Mouse (Mus musculus) CD4-positive helper T cell, adult 2 months (primary cell): Measurements from ENCODE around the gene Unc93b1.
A peak's percentile ranks its signal among the peaks of the same experiment; 100 is the strongest.

Experiments
- DNase-seq: peaks from one replicate; pipeline ENCODE4 v3.0.0-alpha.2; 2012; ENCODE audit warnings: low read depth, missing footprints, low spot score

Unc93b1 gene

DNA sequence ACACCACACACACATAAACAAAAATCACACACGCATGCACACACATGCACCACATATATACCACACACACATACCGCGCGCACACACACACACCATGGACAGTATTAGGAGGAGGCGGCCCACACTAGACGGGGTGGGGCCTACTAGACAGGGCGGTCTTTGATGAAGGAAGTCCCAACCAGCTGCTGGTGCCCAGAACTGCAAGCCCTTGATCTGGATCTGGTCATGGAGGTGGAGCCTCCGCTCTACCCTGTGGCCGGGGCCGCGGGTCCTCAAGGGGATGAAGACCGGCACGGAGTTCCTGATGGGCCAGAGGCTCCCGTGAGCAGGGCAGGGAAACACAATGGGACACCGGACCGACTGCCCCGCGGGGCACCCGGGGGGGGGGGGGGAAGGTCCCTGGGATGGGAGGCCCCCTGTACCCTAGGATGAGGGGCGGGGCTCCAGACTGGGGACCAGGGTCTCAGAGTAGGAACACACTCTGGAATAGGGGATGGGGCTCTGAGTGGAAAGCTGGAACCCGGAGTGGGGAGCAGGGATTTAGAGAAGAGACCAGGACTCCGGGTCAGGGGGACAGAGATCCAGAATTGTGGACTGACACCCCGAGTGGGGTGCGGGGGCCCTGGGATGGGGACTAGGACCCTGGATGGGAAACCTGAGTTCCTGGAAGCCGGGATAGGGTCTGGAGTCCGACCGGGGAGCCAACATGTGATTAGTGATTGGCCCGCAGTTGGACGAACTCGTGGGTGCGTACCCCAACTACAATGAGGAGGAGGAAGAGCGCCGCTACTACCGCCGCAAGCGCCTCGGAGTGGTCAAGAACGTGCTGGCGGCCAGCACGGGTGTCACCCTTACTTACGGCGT is at the start of gene Unc93b1:
Unc93b1 (plus strand) TSS at position 155 of the 864 bp plus-strand sequence.
- peak; percentile 80 for DNase-seq

DNA sequence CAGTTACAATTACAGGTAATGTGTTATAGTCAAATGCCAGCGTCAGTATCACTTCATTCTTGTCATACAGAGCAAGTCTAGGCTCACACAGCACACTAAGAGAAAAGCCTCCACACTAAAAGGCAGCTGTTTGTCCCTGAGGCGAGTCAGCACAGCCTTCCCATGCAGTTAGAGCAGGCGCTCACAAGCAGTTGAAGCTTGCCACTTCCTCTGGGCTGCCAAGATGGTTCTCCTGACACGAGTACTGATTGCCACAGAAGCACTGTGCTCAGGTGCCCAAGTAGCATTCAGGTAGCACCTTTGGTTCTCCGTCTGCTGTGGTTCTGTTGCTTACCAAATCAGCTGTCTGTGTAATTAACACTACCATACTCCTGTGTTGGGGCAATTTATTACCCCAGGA is 45.9 kb upstream of the Unc93b1 start:
- no peak for DNase-seq

DNA sequence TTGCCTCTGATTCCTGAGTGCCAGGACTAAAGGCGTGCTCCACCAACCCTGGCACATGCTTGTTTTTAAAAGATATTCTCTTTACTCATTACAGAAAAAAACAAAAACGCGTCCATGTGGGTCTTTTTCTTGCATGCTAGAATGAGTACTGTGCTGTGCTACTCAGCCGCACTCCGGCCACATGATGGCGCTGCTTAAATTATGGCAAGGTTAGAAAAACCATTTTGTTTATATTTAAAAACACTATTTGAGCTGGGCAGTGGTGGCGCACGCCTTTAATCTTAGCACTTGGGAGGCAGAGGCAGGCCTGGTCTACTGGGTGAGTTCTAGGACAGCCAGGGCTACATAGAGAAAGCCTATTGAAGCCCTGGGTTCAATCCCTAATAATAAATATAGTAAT is 44.8 kb upstream of the Unc93b1 start:
- peak; percentile 48 for DNase-seq

DNA sequence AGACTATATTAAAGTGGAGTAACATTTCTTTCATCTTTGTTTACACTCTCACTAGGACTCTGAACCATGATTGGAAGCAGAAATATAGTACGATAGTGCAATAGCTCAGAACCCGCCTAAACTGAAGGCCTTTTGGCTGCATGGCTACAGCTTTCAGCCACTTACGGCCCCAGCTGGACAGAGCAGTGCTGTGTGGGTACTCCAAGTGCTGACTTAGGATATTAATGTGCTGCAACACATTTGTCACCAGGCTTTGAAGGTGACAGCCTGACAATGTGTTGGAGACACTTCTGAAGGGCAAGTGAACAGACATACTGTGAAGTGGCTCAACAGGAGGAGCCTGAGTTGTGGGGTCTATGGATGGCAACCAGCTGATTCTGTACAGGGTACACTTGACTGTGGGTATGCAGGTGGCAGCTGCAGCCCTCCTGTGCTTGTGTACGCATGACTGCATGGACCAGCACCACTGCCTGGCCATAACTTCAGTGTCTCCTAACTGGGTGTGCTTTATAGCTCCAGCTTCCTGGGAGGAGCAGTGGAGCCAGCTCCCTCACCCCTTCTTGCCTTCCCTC is 41.4 kb upstream of the Unc93b1 start:
- DNase-seq: no peak

DNA sequence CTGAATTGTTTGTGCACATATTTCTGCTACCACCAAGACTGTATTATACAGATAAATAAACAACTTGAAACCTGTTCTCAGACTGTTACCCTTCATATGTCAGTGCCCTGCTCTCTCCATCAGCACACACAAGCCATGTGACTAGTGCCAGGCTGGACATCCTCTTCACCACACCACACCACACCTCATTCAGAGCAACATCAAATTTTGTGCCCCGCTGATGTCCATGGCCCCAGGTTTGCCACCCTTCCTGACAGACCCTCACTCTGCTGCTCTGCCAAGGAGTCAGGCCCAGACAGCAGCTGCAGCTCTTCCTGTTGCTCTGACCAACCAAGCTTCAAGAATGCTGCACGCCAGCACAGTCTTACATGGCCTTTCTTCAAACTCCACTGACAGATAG is 40.7 kb upstream of the Unc93b1 start:
- no peak for DNase-seq

DNA sequence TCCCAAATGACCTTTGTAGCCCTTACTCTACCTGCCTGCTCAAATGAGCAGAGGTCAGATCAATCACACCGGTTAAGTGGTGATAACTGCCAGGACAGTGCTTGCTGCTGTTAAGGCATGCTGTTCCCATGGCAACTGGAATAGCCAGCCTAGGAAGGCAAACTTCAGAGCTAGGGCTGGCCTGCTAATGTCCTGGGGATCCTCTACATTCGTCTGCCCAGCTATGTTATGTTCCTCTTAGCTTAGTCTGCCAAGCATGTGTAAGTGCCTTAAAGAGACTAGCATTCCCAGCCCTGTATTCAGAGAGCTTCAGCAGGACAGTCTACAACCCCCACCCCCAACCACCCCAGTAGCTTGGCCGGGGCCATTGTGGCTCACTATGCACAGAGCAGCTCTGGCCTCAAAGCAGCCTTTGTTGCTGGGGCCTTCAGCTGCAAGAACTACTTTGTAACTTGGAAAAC is 39.8 kb upstream of the Unc93b1 start:
- DNase-seq: no peak

DNA sequence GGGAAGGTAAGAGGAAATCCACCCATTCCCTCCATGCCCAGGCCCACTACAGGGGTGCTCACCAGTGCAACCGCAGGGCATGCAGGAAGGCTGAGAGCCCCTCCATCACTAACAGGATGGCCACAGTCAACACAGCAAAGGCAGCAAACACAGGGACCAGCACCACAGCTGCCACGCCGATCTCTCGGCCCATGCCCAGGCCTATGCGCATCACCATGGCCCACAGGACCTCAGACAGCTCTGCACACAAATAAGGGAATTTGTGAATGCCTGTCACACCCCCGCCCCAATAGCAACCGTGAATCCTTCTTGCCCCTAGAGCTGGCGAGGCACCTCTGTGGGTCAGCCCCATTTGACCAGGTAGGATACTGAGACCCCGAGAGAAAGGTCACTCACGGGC is 38.8 kb upstream of the Unc93b1 start:
- no peak for DNase-seq

DNA sequence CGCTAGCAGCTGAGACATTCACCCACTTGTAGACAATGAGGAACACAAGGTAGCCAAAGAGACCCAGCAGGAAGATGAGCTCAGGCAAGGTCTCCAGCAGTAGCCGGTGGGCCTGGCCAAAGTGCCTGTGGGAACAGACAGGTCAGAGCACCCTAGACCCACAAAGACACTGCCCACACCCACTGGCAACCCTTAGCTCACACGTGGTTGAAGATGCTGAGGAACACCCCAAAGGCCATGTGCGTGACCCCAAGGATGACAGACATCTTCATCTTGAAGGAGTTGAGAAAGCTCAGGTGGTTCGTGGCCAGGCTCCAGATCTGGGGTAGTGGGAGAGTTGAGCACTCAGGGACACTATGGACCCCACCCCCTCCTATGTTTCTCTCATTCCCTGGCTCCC is 37.4 kb upstream of the Unc93b1 start:
- no peak for DNase-seq

DNA sequence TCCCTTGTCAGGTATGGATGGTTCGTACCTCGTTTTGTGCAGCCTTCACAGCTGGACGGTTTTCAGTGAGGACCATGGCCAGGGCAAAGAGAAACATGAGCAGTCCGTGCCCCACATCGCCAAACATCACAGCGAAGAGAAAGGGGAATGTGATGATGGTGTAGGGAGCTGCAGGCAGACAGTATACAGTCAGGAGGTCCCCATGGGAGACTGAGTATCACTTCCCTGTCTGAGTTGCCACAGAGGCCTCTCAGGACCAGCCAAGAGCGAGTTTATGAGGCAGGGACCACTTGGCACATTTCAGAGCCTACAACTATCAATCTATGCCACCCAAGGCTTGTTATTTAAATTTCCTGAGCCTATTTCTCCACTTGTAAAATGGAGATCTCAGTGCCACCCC is 36.0 kb upstream of the Unc93b1 start:
- no peak for DNase-seq

DNA sequence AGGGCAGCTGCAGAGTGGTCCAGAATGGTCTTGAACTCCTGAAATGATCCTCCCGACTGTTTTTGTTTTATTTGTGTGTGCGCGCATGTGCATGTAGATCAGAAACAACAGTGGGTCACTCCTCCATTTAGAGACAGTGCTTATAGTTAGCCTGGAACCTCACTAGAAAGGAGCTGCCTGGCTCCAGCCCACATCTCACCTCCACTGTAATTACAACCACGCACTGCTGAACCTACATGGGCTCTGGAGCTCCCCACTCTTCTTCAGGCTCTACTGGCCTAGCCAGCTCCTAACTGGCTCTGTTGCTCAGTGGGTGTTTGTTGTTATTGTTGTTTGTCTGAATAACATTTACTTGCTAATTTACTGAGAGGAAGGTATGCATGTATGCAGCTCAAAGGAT is 35.4 kb upstream of the Unc93b1 start:
- DNase-seq: no peak

DNA sequence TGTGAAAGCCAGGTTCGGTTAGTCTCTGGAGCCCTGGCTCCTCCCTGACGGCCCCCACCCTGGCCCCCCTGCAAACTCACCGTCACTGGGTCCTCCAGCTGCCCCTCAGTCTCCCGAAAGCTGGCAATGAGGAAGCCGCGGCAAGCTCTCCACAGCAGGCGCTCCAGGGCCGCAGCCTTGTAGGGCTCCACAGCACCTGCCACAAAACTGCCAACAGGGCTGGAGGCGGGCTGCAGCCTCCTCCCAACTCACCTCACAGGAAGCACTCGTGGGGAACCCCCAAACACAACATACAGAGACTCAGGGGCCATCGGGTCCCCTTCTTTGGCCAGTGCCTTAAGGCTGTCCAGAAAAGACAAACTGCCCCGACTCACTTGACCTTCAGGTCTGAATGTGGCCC is 32.0 kb upstream of the Unc93b1 start:
- DNase-seq: no peak

DNA sequence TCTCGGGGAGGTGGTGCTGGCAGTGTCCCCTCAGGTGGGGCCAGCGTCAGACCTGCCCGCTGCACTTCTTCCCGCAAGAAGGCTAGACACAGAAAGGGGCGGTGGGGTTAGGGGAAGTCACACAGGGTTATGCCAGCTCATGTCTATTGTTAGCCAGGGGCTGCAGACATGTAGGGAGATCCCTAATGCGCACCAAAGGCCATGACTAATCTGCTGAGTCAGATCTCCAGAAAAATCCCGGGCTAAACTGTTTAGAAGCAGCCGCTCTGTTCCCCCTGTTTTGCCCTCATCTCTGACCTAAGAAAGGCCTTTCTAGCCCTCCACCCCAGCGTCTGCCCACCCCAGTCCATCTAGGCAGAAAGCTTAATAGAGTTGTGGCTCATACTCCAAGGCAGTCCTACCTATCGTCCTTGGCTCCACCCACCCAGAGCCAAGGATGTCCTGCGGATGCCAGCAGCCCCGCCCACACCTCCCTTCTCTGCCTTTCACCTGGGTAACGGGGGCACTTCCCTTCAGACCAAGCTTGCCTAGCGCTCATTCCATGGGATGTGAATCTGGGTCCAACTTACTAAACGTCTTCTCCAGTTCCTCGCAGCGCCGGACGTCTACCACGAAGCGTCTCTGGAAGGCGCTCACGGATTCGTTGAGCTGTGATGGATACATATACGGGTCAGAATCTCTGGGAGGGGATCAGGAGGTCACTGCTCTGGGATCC is 31.2 kb upstream of the Unc93b1 start:
- DNase-seq: no peak

DNA sequence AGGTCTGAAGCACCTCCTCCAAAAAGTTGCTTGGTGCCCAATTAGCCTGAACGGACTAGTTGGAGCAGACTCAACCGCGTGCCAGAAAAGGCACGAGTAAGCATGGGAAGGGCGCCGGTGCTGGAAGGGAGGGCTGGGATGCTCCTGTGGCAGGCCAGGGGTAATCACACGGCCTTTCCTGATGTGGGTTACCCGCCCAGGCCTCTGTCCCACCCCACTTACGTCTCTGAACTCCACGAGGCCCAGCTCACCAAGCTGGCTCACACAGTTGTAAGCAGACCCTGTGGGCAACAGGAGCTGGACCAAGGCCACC is 30.7 kb upstream of the Unc93b1 start:
- DNase-seq: no peak

DNA sequence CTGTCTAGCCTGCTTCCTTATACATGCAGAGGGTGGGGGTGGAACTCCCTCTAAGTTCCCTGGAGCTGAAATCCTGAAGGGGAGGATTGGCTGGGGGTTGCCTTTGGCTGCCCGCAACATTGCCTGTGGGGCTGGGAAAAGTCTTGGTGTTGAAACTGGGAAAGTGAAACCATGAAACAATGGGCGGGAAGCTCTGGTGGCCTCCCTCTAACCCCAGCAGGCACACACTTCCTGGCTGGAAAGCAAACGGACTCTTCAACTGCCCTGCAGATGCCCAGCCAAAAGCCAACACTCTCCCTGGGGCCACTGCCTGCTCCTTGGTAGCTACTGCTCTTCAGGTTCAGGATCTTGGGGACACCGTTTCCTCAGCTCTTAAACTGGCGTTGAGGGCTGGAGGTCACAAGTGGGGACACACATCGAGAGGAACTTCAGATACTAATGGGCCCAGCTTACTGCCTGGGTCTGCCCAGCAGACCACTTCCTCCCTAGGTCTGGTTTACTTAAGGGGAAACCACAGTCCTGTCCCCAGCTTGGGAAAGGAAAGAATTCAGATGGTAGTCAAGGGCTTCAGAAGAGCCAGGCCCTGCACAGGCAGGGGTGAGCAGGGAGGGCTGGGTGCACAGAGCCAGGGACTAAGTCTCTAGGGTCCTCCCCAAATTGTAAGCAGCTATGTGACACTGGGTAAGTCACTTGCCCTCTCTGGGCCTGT is 29.6 kb upstream of the Unc93b1 start:
- peak; percentile 30 for DNase-seq

DNA sequence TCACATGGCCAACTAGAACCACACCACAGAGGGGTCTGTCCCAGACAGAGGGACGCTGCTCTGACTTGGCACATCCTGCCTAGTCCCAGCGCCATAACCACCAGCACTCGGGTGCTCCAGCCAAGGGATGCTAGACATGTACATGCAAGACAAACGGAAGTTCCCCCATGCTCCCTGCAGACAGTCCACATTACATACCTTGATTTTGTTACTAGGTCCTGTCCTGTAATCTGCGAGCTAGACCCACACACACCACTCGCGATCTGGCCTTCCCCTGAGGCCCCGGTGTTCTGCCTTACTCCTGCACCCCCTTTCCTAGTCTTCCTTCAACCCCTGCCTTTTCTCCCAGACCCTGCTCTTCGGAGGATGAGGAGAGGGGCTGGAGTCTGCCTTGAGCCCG is 28.7 kb upstream of the Unc93b1 start:
- DNase-seq: peak; percentile 46

DNA sequence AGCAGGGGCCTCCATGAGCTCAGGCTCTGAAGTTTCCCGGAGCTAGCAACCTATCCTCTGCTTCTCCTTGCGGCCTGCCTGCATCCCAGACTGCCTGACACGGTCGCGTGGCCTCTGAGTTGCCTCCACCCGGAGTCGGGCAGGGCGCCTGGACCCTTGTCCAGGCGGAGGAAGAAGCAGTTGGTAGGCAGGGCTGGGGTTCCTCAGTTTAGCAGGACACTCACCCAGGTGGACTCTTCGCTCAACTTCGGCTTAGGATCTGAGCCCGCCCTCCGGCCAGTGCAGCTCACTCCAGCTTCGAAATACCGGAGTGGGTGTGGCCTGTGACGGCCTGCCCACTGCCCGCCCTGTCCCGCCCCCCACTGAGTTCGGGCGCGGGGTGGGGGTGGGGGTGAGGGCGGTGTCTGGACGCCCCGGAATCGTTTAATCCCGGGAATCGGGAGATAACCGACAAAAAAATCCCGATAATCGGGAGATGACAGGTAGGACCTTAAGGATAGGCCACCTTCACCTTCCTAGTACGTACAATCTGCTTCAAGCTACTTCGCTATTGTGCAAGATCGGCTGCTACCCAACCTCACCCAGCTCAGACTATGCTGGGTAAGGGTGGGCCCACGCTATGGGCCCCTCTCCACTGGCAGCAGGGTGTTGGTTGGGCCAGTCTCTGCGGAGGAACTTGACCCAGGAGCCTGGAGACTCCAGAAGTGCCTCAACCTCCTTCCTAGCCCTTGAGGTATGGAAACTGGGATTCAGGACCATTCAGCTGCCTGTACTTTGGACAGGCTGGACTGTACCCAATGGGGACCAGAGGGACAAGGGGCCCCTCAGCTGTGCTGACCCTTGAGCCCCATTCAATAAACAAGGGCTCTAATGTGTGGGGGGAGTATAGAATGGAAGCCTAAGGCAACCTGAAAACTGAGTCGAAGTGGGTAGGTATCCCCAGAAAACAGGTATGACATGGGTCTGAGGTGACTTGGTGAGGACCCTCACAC is 27.9 kb upstream of the Unc93b1 start, which contains the start of gene Tcirg1:
Tcirg1 (minus strand) TSS at position 339 of the 992 bp plus-strand sequence.
- DNase-seq: peak; percentile 82

DNA sequence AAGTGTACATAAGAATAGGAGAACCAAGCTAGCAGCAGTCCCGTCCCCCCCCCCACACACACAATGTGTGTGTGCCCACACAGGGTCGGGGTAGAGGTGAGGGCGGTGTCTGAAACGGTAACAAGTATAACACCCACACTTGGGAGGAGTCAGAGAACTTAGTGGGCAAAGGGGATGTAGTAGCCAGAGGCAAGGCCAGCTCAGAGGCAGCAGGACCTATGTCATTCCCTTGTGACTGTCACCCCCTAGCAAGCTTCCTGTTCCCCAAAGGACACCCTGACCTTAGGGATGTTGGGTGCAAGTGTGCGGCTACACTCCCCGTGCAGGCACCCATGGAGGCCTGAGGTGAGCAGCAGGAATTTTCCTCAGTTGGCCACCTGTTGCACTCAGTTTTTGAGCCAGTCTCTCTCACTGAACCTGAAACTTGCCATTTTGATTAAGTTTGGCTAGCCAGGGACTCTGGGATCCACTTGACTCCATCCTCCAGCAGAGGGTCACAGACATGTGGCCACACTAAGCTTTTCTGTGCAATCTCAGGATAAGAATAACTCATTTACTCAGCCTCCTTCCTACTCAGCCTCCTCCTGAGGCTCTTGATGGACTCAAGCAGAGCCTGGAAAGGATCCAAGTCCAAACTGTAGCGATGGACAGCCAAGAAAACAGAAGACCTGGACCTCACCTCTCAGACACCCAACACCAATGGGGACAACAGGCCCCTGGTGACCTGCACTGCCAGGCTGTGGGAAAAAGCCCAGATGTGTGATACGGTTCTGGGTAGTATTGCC is 26.9 kb upstream of the Unc93b1 start:
- no peak for DNase-seq

DNA sequence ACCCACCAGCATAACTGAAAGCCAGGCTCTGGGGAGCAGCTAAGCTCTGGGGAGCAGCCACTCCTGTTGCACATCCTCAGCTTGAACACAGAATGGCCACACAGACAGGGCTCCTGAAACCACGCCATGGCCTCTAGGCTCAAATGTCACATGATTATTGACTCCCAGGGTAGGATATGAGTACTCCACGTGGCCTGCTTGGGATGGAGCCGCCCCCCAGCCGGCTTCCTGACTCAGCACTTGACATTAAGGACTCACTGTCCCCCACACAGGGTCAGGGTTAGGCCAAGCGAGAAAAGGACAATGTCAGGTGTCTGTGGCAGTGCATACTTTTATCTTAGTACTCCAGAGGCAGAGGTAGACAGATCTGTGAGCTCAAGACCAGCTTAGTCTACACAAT is 24.8 kb upstream of the Unc93b1 start:
- DNase-seq: no peak

DNA sequence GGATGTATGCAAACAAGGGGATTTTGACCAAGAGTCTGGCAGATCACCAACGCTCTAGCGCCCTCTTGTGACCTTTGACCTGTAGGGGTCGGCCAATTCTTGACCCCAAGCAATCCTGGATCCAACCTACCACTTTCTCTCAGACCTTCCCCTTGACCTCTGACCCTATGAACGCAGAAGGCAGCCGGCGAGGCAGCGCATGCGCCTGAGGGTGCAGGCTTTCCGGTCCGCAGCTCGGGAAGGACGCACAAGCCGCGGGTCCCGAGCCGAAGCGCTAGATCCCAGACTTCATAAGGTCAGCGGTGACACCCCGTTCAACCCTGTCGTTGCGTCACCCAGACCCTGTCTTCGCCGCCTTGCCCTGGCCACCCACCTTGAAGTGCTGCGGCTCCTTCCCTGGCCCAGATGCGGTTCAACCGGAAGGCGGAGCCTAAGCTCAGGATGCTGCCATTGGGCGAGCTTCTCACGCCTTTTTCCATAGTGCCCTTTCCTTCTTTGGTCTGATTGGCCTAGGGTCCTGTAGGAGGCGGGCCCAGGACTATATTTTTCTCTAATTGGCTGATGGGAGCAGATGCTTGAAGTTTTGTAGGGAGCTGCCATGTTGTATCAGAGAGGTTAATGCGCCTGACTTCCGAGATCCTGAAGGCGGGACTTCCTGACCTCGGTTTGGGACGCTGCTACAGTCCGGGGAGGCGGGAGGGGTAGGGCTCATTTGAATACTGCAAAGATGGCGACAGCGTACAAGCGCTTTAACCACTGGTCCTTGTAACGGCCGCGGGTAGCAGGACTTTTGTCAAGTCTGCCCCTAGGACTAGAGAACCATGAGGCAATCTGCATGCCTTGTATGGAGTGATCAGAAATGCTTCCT is 22.4 kb upstream of the Unc93b1 start, which contains the start of gene Ndufs8:
Ndufs8 (minus strand) TSS at position 438 of the 868 bp plus-strand sequence.
- peak; percentile 99 for DNase-seq
